8 mouse cellular contexts compared by ENCODE assay signal in the genomic region with DNA sequence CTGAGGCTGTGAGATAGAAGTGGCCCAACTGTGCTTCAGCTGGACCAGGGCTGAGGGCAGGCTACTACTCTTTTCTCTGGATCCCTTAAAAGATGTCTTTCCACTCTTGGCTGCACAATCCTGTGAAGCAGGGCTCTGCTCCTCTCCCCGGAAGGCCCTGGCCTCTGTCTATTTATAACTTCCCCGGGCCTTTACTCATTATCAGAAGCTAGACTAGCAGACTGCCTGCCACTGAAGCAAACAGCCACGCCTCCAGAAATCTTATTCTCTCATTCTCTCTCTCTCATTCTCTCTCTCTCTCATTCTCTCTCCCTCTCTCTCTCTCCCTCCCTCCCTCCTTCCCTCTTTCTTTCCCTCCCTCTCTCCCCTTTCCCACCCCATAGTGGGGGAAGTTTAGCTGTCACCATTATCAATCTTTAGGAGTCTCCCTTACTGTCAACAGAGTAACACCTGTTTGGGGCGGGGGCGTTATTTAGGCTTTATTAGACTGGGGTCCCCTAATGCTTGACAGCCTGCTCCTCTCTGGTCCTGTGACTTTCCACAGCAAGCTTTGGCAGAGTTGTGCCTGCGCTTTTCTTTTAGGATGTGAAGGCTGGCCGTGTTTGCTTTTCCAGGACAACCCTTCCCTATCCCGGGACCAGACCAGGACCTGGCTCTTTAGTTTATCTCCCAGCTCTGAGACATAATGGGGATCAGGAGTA. TPM values are rescaled to one million over a fixed set of nuclear protein-coding genes. Genes with fewer than 3 reads are reported as not detected.
DNase-seq lines count a peak whose midpoint lies in the region; ATAC-seq lines count a peak whose summit lies in the region.

No protein-coding gene starts in this region.

- H3K36me3 ChIP-seq in forebrain, embryonic 15.5 days: no peaks in the 10 kb centered on the region
- H3K36me3 ChIP-seq in intestine, embryonic 16.5 days (ENCODE audit: control insufficient read depth, insufficient read depth, low read length): no peaks in the 10 kb centered on the region
- no peaks in the 10 kb centered on the region for H3K36me3 ChIP-seq in midbrain, embryonic 16.5 days (ENCODE audit: control insufficient read depth, insufficient read depth, low read length)

- intact Hi-C loops in heart, postnatal 25 days (cut with DNase I): no loop called here

- DNase-seq in heart, adult 11 months: peak; percentile 94
- DNase-seq in heart, postnatal 25 days (ENCODE audit: low spot score): no peak
- no peak for DNase-seq in urinary bladder, postnatal 10 days (ENCODE audit: low spot score)
- DNase-seq in frontal cortex, postnatal 36 days (ENCODE audit: low spot score in 2 of 2): no peak

- no peak for ATAC-seq in forebrain, embryonic 15.5 days (replicated peaks)
- no peak for ATAC-seq in intestine, embryonic 16.5 days
- no peak for ATAC-seq in midbrain, embryonic 16.5 days
- ATAC-seq in inflammation-experienced regulatory T-cells, adult 6 months: no peak

- no peak overlapping the region for H3K27ac ChIP-seq in forebrain, embryonic 15.5 days (replicated peaks)
- H3K27ac ChIP-seq in intestine, embryonic 16.5 days (ENCODE audit: low read length): peak overlapping the region; percentile 54
- H3K27ac ChIP-seq in midbrain, embryonic 16.5 days (ENCODE audit: low read length): no peak overlapping the region

- no peaks in the 10 kb centered on the region for H3K9me3 ChIP-seq in forebrain, embryonic 15.5 days
- H3K9me3 ChIP-seq in intestine, embryonic 16.5 days (ENCODE audit: control insufficient read depth, low read length): no peaks in the 10 kb centered on the region
- no peaks in the 10 kb centered on the region for H3K9me3 ChIP-seq in midbrain, embryonic 16.5 days (replicated peaks; ENCODE audit: control insufficient read depth, low read length, poor library complexity, severe bottlenecking)

- peaks cover 4% of the 10 kb centered on the region; the same call in 1 of the 2 replicates for H3K27me3 ChIP-seq in forebrain, embryonic 15.5 days
- H3K27me3 ChIP-seq in intestine, embryonic 16.5 days (replicated peaks; ENCODE audit: control insufficient read depth, insufficient read depth, low read length): no peaks in the 10 kb centered on the region
- H3K27me3 ChIP-seq in midbrain, embryonic 16.5 days (ENCODE audit: control insufficient read depth, insufficient read depth, low read depth, low read length): peaks cover 5% of the 10 kb centered on the region; the same call in 1 of the 2 replicates

- peak overlapping the region; percentile 42; the same call in 1 of the 2 replicates for H3K4me3 ChIP-seq in forebrain, embryonic 15.5 days
- peak overlapping the region; percentile 51 for H3K4me3 ChIP-seq in intestine, embryonic 16.5 days (ENCODE audit: low read length)
- H3K4me3 ChIP-seq in midbrain, embryonic 16.5 days (ENCODE audit: low read depth, low read length): peak overlapping the region; percentile 48; the same call in 1 of the 2 replicates

- H3K9ac ChIP-seq in forebrain, embryonic 15.5 days (replicated peaks): no peak overlapping the region; the same call in 1 of the 2 replicates
- 0 out of 2 replicates have a peak overlapping the region, but pooled peaks have one; percentile 8 for H3K9ac ChIP-seq in intestine, embryonic 16.5 days (ENCODE audit: low read depth, low read length)
- no peak overlapping the region for H3K9ac ChIP-seq in midbrain, embryonic 16.5 days (ENCODE audit: low read depth, low read length)

- H3K4me1 ChIP-seq in forebrain, embryonic 15.5 days: peaks cover 24% of the 10 kb centered on the region
- H3K4me1 ChIP-seq in intestine, embryonic 16.5 days (ENCODE audit: control insufficient read depth, insufficient read depth, low read length): peaks cover 20% of the 10 kb centered on the region
- peaks cover 18% of the 10 kb centered on the region; the same call in 1 of the 2 replicates for H3K4me1 ChIP-seq in midbrain, embryonic 16.5 days (ENCODE audit: control insufficient read depth, insufficient read depth, low read length)

- H3K4me2 ChIP-seq in forebrain, embryonic 15.5 days (replicated peaks): peak overlapping the region; percentile 91
- H3K4me2 ChIP-seq in intestine, embryonic 16.5 days (ENCODE audit: low read depth, low read length): peak overlapping the region; percentile 87
- peak overlapping the region; percentile 96 for H3K4me2 ChIP-seq in midbrain, embryonic 16.5 days (ENCODE audit: low read length)

- WGBS in forebrain, embryonic 15.5 days: 24% methylated on average over 8 of the region's 8 CpGs
- WGBS in intestine, embryonic 16.5 days: 24% methylated on average over 8 of the region's 8 CpGs
- WGBS in midbrain, embryonic 16.5 days: 32% methylated on average over 8 of the region's 8 CpGs

RNA-seq across cellular contexts. Expression of a gene that starts 0.9 kb away (rescaled TPM):
- total RNA-seq in heart, postnatal 25 days (2021): 100 to 1,000 TPM; 111 to 119 TPM
- polyA plus RNA-seq in forebrain, embryonic 15.5 days (2015; fragmentation: Nextera tagmentation; extraction: Ambion mirVana): 1.5 and 1.7 TPM in 2 replicates
- polyA plus RNA-seq in intestine, embryonic 16.5 days (2015; fragmentation: Nextera tagmentation; extraction: Ambion mirVana): 5.7 and 6.1 TPM in 2 replicates
- polyA plus RNA-seq in midbrain, embryonic 16.5 days (2015; fragmentation: Nextera tagmentation; extraction: Ambion mirVana): 1.8 and 2.3 TPM in 2 replicates
- polyA plus RNA-seq in inflammation-experienced regulatory T-cells, adult 6 months (2017; shearing (Covaris generic)): not detected
